In the genomic region with DNA sequence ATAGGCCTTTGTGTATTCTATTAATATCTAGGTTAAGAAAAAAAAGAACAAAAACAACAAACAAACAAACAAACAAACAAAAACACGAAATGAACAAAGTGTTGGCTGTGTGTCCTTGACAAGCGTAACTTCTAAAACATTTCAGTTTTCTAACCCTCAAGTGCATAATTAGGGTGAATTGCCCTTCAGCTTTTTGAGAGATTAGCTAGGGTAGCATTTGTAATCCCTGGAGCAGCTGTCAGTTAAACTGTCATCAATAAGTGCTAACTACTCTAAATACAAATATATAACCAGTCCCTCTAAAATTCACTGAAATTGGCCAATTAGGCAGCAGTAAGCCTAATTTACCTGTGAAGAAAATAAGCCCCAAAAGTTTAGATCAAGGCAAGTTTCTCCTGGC, we compare ENCODE assay signal across 15 mouse cellular contexts.
"Had no signal": no experiment of that assay in that cellular context is flagged by ENCODE, and none has a peak within 500 bp of the region (broad histone marks: within the 10 kb centered on the region; RNA-seq: fewer than 3 reads in every experiment).

No protein-coding gene starts in this region.

- ATAC-seq: intestine, postnatal 0 days; liver, postnatal 0 days had no signal

- H3K36me3 ChIP-seq: limb, embryonic 12.5 days; liver, embryonic 13.5 days; lung, embryonic 15.5 days; neural tube, embryonic 12.5 days had no signal

- H3K9ac ChIP-seq: limb, embryonic 12.5 days; liver, embryonic 13.5 days; liver, postnatal 0 days; lung, embryonic 15.5 days; neural tube, embryonic 12.5 days had no signal

- H3K9me3 ChIP-seq: limb, embryonic 12.5 days; liver, embryonic 13.5 days; lung, embryonic 15.5 days; neural tube, embryonic 12.5 days had no signal

- H3K4me2 ChIP-seq: limb, embryonic 12.5 days; liver, embryonic 13.5 days; lung, embryonic 15.5 days; neural tube, embryonic 12.5 days had no signal

- H3K27me3 ChIP-seq: limb, embryonic 12.5 days; liver, embryonic 13.5 days; lung, embryonic 15.5 days; megakaryocyte, embryonic 14.5 days; neural tube, embryonic 12.5 days had no signal

- H3K4me1 ChIP-seq: limb, embryonic 12.5 days; liver, embryonic 13.5 days; lung, embryonic 15.5 days; megakaryocyte, embryonic 14.5 days; neural tube, embryonic 12.5 days had no signal

- DNase-seq: kidney, adult 8-10 months; kidney, postnatal 25 days; layer of hippocampus, postnatal 36 days; liver; liver, embryonic 13.5 days; liver, postnatal 0 days; lung, postnatal 14 days; thymus, adult 18-20 months; thymus, postnatal 14 days had no signal

- H3K4me3 ChIP-seq: limb, embryonic 12.5 days; liver, embryonic 13.5 days; lung, embryonic 15.5 days; megakaryocyte, embryonic 14.5 days; neural tube, embryonic 12.5 days had no signal

- H3K27ac ChIP-seq: limb, embryonic 12.5 days; liver, embryonic 13.5 days; lung, embryonic 15.5 days; macrophage; neural tube, embryonic 12.5 days had no signal
